Mouse (Mus musculus) adrenal gland, postnatal 10 days (tissue): ENCODE measurements around the gene Lpo. TPM values are rescaled to one million over a fixed set of nuclear protein-coding genes. Genes with fewer than 3 reads are reported as not detected.

Source experiments
- DNase-seq: peaks from one replicate; pipeline ENCODE4 v3.0.0; 2021; ENCODE audit warnings: mixed read lengths
- long read RNA-seq, 2 experiments: library from polyadenylated mRNA; stranded (forward); transcript quantifications; one replicate each; pipeline ENCODE4 v2.0.0; 2021
- total RNA-seq, 2 experiments: library from RNA; stranded (reverse); gene quantifications; 2 replicates each; pipeline ENCODE4 v1.2.3; 2021

Lpo gene
- total RNA-seq, result not detected
- long read RNA-seq, experiment 1, result 0 reads
- long read RNA-seq, experiment 2, result 0 reads

DNA sequence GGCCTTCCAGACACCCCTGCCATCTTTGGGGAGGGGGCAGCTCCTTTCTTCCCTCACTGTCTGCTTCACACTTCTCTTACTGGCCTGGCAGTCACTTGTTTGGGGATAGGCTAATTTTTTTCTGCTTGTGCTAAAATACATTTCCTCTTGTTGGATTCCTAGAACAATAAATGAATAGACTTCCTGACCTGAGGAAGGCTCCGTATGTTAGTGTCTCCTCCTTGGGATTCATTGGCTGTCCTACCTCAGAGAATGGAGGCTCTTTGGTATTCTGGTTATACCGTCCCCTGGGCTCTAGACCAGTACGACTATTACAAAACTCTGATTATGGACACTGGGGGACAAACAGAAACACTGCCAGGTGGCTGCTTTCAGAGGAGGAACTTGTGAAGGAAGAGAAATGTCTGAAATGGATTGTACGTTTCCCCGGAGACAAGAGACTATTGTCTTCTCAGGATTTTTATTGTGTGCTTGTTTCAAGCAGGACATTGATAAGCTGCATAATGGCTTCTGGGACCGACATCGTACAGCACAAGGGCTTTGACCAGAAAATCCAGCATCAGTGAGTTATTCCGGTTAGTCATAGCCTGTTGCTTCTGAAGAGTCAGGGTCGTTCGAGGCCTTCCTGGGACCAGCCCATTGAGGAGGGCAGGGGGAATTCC lies at the start of gene Lpo:
Gene Lpo (minus strand): TSS at position 51 of the 662 bp plus-strand sequence.
- DNase-seq, result no peak

DNA sequence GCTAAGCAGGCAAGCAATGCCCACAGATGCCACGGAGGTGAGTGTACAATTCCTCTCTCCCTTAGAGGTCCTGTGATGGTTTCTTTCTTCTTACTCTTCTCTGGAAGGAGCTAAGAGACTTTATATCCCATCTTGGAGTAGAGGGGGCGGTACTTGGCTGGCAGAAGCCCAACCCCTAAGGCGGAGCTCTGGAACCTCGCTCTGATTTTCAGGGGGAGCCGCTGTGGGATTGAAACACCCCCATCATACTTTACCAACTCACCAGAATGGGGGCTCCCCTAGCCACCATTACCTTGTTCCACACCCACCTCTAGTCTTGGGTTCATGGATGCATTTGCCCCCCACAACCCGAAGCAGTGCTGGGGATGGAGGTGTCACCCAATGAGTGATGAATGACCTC lies 47.3 kb upstream of the Lpo start, which contains the start of gene Epx:
Gene Epx (minus strand): TSS at position 101 of the 400 bp plus-strand sequence.
- DNase-seq, result no peak

DNA sequence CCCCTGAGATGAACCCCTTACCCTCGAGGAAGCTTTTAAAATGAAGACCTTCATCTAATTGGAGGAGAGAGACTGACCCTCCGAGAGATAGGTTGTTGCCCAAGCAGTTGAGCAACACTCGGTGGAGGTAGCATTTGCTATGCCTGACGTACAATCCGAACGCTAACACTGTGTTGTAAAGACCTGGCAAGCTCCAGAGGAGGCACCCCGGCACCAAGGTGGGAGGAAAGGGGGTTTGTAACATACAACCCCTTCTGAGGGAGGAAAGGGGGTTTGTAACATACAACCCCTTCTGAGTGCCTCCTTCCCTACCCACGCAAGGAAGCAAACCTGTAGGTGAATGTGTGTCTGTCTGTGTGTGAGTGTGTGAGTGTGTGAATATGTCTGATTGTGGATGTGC lies 43.7 kb upstream of the Lpo start:
- DNase-seq, result no peak

DNA sequence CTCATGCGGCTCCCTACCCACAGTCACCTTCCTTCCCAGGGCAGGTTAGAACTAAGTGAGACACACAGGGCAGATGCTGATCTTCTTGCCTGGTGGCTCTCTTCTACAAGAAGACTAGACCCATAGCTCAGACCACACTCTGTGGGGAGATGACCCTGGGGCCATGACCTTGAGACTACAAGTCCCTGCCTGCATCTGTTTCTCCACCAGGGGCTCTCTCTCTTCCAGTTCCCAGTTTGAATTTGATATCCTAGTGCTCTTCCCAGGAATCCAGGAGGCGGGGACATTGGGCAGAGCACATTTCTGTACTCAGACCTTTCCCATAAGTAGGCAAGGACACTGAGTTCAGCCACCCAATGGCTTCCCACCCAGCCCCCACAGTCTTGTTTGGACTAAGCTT lies 42.0 kb upstream of the Lpo start:
- DNase-seq, result no peak

DNA sequence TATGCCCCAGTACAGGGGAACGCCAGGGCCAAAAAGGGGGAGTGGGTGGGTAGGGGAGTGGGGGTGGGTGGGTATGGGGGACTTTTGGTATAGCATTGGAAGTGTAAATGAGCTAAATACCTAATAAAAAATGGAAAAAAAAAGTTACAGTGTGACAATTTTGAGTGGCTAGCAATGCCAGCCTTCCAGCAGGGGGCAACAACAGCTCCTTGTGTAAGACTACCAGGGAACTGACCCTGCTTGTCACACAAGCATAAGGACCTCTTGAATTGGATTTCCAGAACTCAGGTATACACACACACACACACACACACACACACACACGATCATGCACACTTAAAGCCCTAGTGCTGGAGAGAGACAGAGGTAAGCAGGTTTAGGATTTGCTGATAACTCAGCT lies 38.8 kb upstream of the Lpo start:
- DNase-seq, result peak; percentile 37

DNA sequence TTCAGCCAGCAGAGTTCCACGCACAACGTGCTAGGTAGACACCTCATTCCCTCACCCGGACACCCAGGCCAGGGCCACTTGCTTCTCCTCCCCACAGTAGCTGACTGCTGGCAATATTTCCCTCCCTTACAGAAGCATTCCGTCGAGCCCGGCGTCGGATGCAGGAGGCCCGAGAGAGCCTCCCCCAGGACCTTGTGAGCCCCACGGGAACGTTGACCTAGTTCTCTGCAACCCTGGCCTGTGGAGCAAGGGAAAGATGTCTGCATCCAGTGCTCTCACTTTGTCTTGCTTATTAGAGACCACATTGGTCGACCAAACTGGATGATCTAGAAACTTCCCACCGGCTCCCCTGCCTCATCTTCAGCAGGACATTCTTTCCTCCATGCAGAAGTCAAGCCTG lies 34.7 kb upstream of the Lpo start:
- peak; percentile 30 for DNase-seq

DNA sequence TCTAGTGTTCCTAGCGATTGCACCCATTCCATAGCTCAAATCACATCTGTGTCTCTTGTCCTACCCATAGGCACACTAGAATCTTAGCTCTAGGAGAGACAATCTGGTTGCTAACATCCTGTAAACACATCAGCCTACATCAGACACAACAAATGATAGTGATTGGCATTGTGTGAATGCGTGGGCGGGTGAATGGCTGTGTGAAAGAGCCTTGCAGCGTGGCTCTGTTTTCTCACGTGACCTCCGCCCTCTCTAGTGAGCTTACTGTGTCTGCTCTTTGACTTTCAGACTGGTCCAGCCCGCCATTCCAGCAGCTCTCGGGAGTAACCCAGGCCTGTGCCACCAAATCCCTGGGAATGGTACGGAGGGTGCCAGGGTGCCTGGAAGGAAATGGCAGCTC lies 32.3 kb upstream of the Lpo start:
- DNase-seq, result no peak

DNA sequence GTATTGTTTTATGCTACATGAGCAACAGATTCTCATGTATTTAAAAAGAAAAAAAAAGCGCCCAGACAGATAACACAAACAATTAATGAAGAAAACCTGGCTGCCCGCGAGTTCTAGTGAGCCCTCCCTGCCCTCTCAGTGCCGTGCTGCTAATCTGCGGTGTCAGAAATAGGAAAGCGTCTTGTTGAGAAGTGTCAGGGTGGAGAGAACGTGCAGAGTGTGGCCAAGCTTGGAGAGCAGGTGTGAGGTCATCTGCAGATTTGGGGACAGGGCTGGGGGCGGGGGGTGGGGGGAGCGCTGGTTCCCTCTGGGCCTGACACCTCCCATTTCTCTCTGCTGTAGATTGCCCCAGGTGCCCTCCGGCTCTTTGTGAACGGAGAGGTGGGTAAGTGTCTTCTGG lies 31.2 kb upstream of the Lpo start:
- no peak for DNase-seq

DNA sequence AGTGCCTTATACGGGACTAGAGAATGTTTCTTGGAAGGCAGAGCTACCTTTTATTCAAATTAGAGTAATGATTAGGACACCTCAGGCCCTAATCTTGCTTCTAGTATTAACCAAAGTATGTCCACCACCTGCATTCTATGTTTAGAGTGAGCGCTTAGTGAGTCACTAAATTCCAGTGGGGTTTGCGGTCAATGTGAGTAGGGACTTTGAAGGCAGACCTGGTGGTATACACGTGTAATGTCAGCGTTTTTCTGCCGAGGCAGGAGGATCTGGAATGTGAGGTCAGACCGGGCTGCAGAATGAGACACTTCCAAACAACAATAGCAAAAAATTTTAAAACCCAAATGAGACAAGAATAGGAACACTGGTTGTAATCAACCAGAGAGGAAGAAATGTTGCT lies 26.5 kb upstream of the Lpo start:
- no peak for DNase-seq

DNA sequence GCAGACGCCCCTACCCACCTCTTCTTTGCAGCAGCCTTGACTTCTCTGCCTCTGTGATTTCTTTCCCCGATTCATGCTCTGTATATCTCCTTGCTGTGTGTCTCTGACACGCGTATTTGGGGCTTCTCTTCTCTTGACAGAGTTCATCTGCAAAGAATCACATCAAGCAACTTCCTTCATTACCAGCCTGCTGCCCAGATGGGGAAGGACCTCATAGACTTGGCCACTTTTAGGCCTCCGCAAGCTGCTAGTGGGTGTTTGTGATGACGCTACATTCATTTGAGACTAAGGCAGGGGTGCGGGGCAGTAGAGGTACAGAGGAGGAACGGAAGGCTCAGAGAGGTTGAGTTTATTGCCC lies 25.5 kb upstream of the Lpo start:
- peak; percentile 11 for DNase-seq

DNA sequence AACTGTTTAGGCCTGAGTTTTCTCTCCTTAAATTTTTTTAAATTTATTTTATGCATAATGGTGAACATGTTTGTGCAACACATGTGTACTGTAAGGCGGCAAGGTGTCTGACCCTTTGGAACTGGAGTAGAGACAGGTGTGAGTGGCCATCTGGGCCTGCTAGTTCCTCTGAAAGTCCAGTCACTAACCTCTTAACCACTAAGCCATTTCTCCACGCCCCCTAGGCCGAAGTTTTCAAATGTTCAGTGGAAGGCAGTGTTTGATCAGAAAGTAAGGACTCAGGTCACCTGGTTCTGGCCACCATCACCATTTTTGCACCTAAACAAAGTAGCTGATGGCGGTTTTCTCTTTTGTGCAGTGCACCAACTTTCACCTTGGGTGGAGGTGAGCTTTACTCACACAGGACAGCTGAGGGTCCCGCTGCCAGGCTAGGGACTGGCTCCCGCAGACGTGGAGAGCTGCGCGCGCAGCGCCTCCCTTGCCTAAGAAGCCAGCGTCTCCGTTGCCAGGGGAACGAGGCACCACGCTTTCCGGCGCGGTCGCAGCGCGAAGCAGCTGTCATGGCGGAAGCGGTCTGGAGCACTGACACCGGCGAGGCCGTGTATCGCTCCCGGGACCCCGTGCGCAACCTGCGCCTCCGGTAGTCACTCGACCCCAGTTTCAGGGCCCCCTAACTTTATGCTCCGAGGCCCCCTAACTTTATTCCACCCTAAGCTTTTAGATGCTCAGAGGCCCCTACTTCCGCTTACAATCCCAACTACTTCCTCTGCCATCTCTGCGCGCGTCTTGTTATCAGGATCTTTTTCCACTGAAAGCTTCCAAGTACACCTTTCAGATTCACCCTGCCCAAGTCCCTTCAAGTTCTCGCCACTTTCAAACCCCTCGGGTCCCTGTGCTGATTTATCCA lies 24.9 kb upstream of the Lpo start, which contains the start of gene Mks1:
Gene Mks1 (plus strand): TSS at position 526 of the 907 bp plus-strand sequence.
- DNase-seq, result peak; percentile 94

DNA sequence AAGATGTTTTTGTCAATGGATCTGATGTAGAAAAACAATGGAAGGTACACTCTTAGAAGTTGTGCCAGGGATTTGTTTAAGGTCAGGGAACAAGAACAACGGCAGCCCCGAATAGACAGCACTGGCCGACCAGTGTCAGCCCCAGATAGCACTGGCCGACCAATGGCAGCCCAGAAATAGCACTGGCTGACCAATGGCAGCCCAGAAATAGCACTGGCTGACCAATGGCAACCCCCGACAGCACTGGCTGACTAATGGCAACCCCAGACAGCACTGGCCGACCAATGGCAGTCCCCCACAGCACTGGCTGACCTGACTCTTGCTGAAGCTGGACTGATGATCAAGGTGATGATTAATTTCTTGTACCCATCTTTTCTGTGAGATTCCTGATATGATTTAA lies 19.8 kb upstream of the Lpo start:
- DNase-seq, result no peak

DNA sequence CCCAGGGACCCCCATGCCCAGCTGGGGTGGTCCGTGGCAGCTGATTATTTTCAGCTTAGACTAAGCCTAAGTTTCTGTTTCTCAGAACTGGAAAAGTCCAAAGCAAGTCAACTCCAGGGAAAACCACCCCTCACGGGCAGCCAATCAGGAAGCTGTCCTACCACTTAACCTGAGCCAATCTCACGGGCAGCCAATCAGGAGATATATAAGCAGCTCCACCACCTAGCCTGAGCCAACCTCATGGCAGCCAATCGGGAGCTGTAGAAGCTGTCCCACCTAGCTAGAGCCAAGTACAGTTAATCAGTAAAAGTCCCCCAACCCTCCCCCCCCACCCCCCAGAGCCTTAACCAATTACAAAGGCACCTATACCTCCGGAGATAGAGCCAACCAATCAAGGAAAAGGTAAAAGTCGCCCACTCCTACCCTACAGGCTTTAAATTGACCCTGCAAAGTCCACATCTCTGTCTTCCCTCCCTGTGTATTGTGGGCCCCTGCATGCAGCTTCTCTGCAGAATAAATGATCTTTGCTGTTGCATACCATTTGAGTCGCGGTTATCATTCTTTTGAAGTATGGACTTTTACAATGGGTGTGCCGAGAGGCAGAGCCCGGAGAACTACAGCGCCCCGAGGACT lies 19.0 kb upstream of the Lpo start:
- DNase-seq, result no peak

DNA sequence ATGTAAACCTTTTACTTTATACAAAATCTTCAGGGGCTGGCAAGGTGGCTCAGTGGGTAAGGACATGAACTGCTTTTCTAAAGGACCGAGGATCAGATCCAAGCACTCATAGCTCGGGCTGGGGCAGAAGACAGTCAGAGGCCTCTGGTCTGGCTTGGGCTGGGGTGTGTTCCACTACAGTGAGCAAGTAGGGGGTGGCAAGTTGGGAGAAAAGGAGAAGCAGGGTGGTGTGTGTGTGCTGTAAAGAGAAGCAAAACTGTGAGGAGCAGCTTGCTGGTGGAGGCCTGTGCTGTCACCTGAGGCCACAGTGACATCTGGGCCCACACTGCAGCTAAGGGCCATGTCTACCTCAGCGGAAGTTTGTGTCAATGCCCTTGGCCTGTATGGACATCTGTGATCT lies 13.3 kb upstream of the Lpo start:
- DNase-seq, result no peak

DNA sequence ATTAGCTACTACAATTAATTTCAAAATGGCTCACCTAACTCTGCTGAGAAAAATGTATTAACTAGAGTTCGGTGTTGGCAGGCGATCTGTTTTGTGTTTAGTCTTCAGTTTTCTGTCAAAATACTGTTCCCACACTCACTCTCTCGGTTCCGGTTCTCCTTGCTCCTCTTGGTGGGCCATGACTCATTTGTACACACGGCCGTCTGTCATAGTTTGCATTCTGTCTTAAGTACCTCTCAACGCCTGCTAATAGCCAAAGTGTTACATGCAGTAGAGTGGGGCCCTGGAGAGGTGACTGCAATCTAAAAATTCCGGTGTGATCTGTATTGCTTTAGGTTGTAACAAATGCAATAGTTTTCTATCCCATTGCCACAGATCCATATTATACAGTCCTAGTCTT lies 12.6 kb upstream of the Lpo start:
- no peak for DNase-seq

DNA sequence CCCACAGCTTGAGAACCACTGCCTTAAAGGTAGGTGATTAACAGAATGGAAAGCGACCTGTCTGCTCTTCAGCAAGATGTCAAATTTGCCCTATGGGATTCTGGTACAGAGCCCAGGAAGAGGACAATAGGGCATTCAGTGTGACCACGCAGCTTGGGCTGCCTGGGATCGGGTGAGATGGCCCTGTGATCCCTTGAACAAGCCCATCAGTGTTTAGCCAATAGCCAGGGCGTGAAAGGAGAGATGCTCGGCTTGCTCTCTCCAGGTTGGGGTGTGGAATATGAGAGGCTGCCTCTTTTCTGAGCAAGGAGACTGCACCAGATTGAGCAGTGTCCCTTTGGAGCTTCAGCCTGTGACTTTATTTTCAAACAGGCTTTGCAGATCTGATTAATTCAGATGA lies 6.6 kb downstream of the Lpo start:
- no peak for DNase-seq

DNA sequence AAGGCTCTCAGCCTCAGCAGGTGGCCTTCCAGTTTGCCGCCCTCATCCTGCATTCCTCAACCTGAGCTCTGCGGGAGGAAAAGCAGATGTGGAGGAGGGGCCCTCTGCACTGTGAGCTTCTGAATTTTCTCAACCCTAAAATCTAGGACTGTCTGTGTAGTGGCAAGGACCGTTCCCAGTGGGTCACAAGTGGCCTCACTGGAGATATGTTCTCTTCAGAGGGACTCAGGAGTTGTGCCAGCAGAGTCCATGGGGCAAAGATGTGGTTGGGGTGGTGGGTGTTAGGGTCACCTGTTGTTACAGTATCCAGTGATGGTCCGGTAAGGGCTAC lies 10.7 kb downstream of the Lpo start:
- DNase-seq, result no peak

DNA sequence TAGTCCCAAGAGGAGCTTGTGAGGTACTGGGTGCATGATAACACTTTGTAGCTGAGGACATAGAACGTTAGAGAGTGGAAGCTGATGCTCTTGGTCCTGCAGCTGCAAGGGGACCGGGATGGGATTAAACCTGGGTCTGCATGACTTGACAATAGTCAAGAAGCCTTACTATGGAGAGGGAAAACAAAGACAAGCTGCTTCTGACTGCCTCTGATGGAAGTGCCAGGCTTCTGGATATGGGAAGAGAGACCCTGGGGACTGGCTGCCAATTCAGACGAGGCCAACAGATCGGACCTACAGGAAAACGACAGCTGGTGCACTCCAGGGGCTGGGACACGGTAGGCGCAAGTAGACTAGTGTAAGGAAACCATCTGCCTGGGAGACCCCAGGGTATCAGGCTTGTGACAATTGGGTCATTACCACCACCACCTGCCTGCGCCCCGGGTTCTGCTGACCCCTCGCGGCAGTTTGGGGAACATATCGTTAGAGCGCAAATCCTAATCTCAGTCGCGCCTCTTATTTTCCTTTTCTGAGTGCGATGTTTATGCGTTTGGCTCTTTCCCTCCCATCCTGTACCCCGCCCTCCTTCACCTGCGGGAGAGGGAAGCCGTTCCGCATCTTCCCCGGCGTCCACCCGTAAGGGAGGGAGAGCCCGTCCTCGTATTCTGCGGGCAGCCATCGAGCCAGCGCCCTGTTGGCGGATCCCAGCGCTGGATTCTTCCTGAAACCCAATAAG lies 11.2 kb downstream of the Lpo start:
- DNase-seq, result peak; percentile 55

DNA sequence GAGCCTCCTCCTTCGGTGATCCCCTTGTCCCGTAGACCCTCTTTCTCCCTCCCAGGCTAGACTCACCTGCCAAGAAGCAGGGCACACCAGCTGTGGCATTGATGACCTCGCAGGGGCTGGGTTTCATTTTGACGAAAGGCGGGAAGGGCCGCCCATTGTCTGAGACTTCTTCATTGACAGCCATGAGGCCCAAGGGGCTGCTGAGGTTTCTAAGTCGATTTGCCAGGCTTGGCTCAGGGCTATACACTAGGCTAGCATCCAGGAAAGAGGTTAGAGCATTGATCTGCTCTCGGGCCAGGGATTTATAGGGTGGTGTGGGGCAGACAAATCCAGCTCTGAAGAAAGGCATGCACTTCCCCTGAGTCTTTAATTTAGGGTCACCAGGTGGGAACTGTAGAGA lies 13.3 kb downstream of the Lpo start:
- DNase-seq, result no peak

DNA sequence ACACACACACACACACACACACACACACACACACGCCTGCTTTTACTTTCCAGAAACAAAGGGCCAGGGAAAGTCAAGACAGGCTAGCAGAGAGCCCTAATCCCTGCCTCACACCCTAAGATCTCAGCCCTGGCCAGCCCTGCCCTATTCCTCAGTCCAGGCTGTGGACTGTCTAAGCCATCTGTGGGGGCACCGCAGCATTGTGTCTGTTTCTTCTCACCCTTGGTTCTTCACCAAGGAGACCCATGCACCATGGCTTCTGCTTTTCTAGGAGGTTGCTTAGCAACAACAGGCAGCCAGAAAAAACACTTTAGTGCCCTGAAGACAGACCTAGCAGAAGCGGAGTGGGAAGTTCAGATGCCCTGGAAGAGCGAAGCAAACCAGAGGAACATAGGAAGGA lies 16.7 kb downstream of the Lpo start:
- DNase-seq, result no peak

DNA sequence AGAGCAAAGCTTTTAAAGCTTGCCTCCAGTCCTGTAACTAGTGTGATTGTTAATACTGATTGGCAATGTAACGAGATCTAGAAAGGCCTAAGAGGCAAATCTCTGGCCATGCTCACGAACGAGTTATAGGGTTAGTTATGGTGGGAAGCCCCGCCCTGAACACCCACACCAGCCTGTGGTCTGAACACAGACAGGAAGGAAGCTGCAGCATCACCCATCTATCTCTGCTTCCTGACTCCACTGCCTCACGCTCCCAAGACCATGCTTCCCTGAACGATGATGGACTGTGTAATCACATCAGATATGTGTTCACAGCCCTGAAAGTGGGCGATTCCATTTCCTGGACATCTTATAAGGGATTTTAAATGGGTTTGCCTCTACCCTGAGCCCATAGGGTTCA lies 19.9 kb downstream of the Lpo start:
- DNase-seq, result no peak

DNA sequence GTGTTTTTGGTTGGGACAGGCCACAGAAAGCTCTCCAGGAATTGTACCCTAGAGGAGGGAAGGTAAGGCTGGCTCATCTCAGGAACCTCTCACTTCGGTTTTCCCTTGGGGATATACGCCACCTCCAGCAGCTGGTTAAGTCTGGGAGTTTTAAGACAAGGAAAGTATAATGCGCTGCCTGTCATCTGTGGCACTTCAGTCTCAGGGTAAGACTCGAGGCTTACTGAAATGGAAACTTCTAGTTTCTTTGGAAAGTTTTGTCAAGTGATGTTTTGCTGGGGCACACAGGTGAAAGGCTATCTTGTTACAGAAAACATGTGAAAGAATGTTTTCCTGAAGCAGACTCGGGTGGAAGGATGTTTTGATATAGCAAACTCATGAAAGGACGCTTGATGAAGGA lies 20.7 kb downstream of the Lpo start:
- DNase-seq, result no peak

DNA sequence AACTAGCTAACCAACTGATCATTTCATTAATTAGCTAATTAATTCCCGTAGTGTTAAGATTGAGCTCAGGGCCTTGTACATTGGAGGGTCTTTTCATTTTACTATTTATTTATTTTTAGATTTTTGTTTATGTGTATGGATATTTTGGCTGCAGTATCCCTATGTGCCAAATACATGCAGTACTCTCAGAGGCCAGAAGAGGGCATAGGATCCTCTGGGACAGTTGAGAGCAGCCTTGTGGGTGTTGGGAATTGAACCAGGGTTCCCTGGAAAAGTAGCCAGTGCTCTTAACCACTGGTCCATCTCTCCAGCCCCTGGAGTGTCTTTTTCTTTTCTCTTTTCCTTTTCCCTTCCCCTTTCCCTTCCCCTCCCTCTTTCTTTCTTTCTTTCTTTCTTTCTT lies 22.6 kb downstream of the Lpo start:
- peak; percentile 50 for DNase-seq
